17 mouse cellular contexts compared by ENCODE assay signal in the genomic region with DNA sequence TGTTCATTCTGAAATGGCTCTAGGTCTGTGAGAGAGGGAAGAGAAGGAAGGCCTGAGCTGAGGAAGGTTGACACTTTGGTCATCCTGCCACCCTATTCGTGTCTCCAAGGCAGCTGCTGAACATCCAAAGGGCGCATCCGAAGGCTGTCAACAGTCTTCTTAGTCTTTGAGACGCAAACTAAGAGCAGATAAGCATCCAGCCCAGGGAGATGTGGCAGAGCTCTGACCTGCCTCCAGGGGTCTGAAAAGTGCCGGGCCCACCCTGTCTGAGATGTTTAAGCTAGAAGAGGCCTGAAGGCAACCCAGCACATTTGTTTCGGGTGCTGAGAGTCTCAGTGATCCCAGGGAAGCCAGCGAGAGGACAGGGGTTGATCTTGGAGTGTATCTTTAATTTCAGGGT. TPM values are rescaled to one million over a fixed set of nuclear protein-coding genes. Genes with fewer than 3 reads are reported as not detected.
"Had no signal": no experiment of that assay in that cellular context is flagged by ENCODE, and none has a peak within 500 bp of the region (broad histone marks: within the 10 kb centered on the region; RNA-seq: fewer than 3 reads in every experiment).

No protein-coding gene starts in this region.

- DNase-seq: kidney, adult 18-20 months; kidney, adult 9 months; kidney, postnatal 25 days; layer of hippocampus, adult 9-11 months; liver, embryonic 13.5 days; lung, adult 2 months; lung, postnatal 14 days; lung, postnatal 4 days; midbrain, embryonic 14.5 days; right cerebral cortex, postnatal 25 days; spleen, adult 18-20 months; thymus, postnatal 25 days had no signal

- H3K4me2 ChIP-seq: liver, embryonic 13.5 days; stomach, embryonic 15.5 days had no signal

- H3K27me3 ChIP-seq: liver, embryonic 13.5 days; stomach, embryonic 15.5 days had no signal

- H3K4me1 ChIP-seq: stomach, embryonic 15.5 days had no signal

- ATAC-seq: intestine, embryonic 16.5 days had no signal

- H3K36me3 ChIP-seq: liver, embryonic 13.5 days; stomach, embryonic 15.5 days had no signal

- H3K9me3 ChIP-seq: liver, embryonic 13.5 days; stomach, embryonic 15.5 days had no signal

- H3K4me3 ChIP-seq: layer of hippocampus, adult 2 months; liver, embryonic 13.5 days; stomach, embryonic 15.5 days had no signal

- H3K27ac ChIP-seq: layer of hippocampus, adult 2 months; liver, embryonic 13.5 days; stomach, embryonic 15.5 days had no signal

- H3K9ac ChIP-seq: liver, embryonic 13.5 days; stomach, embryonic 15.5 days had no signal

RNA-seq across cellular contexts. Expression of a gene that starts 32.3 kb away (rescaled TPM):
- polyA plus RNA-seq: neural tube, embryonic 11.5 days; neural tube, embryonic 14.5 days had no signal
